Comparison of ENCODE assay signal across 8 mouse cellular contexts in the genomic region with DNA sequence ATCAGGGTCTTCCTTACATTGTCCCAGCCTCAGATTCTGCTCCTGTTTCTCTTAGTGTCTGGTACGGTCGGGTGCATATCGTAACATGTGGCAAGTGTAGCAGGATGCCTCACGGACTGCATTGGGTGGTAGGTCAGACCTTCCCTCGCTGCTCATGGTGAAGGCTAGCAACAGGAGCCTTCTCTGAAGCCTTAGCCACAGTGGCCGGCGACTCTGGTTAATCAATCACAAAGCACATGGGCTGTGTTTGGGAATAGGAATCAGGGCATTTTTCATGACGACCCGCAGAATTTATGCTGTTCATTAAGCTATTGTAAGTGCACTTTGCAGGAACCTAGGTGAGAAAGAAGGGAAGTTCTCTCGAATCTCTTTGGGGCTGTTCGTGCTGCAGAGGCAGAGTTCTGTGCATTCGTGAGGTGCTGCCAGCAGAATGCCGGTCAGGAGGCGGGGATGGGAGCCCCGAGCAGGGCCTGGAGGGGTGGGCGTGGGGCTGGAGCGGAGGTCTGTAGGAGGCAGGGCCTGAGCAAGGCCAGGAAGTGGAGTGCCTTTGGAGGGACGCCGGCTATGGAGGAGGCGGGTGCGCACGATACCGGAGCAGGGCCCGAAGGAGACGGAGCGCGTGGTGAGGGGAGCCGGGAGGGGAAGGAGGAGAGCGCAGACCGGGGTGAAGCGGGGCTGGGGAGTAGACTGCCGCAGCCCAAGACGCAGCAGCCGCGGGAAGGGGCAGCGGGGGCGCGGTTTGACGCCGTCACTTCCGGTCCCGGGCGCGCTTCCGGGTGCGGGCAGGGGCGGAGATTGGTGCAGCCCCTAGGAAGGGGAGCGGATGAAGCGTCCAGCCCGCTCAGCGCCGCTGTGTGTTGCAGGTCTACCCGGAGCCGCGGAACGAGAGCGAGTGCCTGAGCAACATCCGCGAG. TPM values are rescaled to one million over a fixed set of nuclear protein-coding genes. Genes with fewer than 3 reads are reported as not detected.
DNase-seq lines count a peak whose midpoint lies in the region; ATAC-seq and TF ChIP-seq lines count a peak whose summit lies in the region.

No protein-coding gene starts in this region.

- no peaks in the 10 kb centered on the region for H3K9me3 ChIP-seq in hindbrain, embryonic 11.5 days (ENCODE audit: control insufficient read depth, low read length)
- no peaks in the 10 kb centered on the region for H3K9me3 ChIP-seq in lung, postnatal 0 days (ENCODE audit: low read length)

- peak overlapping the region; percentile 93 for H3K4me2 ChIP-seq in hindbrain, embryonic 11.5 days (replicated peaks; ENCODE audit: low read depth, low read length)
- peak overlapping the region; percentile 94 for H3K4me2 ChIP-seq in lung, postnatal 0 days (replicated peaks; ENCODE audit: low read depth, low read length)

- WGBS in hindbrain, embryonic 11.5 days: 2% methylated on average over 52 of the region's 59 CpGs
- 2% methylated on average over 47 of the region's 59 CpGs for WGBS in lung, postnatal 0 days

- peak overlapping the region; percentile 84 for H3K4me3 ChIP-seq in hindbrain, embryonic 11.5 days (ENCODE audit: low read depth, low read length)
- peak overlapping the region; percentile 86 for H3K4me3 ChIP-seq in lung, postnatal 0 days (ENCODE audit: low read depth, low read length)

- TF ChIP-seq CTCF in lung, postnatal 0 days (IDR thresholded peaks at IDR 0.05): no peak

- no peaks in the 10 kb centered on the region for H3K36me3 ChIP-seq in hindbrain, embryonic 11.5 days (ENCODE audit: control insufficient read depth, insufficient read depth, low read length)
- no peaks in the 10 kb centered on the region for H3K36me3 ChIP-seq in lung, postnatal 0 days (ENCODE audit: insufficient read depth, low read length)

- DNase-seq in NIH3T3 (ENCODE audit: low read depth): peak; percentile 94
- peak; percentile 89 for DNase-seq in cerebellum, adult 9-11 months
- peak; percentile 61 to 89 for DNase-seq in frontal cortex, adult 2 months (ENCODE audit: extremely low spot score in 1 of 2, low spot score in 1 of 2)
- peak; percentile 93 for DNase-seq in hindbrain, embryonic 11.5 days (ENCODE audit: low spot score)
- DNase-seq in layer of hippocampus, postnatal 10 days (ENCODE audit: low spot score in 2 of 2): peak; percentile 89 to 92
- DNase-seq in lung, postnatal 0 days (ENCODE audit: low spot score): peak; percentile 91
- DNase-seq in ovary, postnatal 10 days (ENCODE audit: low spot score): peak; percentile 88
- DNase-seq in thymus, postnatal 10 days (ENCODE audit: low spot score in 2 of 2): peak; percentile 90 to 96

- TF ChIP-seq EP300 in lung, postnatal 0 days (IDR thresholded peaks at IDR 0.05): no peak

- peak; percentile 97 for ATAC-seq in hindbrain, embryonic 11.5 days (ENCODE audit: low FRiP score)
- peak; percentile 94 for ATAC-seq in lung, postnatal 0 days

- peak overlapping the region; percentile 89 for H3K9ac ChIP-seq in hindbrain, embryonic 11.5 days (ENCODE audit: low read depth, low read length)
- H3K9ac ChIP-seq in lung, postnatal 0 days (replicated peaks; ENCODE audit: low read depth): peak overlapping the region; percentile 94

- H3K27ac ChIP-seq in hindbrain, embryonic 11.5 days (ENCODE audit: low read depth, low read length): peak overlapping the region; percentile 68
- H3K27ac ChIP-seq in lung, postnatal 0 days (ENCODE audit: low read length): peak overlapping the region; percentile 87

- no peaks in the 10 kb centered on the region for H3K27me3 ChIP-seq in hindbrain, embryonic 11.5 days (ENCODE audit: control insufficient read depth, insufficient read depth, low read length)
- H3K27me3 ChIP-seq in lung, postnatal 0 days (replicated peaks; ENCODE audit: insufficient read depth, low read length): no peaks in the 10 kb centered on the region

- H3K4me1 ChIP-seq in hindbrain, embryonic 11.5 days (replicated peaks; ENCODE audit: control insufficient read depth, insufficient read depth, low read length): peaks cover 2% of the 10 kb centered on the region
- no peaks in the 10 kb centered on the region for H3K4me1 ChIP-seq in lung, postnatal 0 days (ENCODE audit: insufficient read depth, low read depth, low read length)

RNA-seq across cellular contexts. Expression of a gene that starts 30.3 kb away (rescaled TPM):
- polyA plus RNA-seq in frontal cortex, adult 2 months (2012; rRNA removed): 85.1 and 92.8 TPM in 2 replicates
- 54.3 and 57.0 TPM in 2 replicates for polyA plus RNA-seq in hindbrain, embryonic 11.5 days (2014; fragmentation: Nextera tagmentation; extraction: Ambion mirVana)
- 100 to 1,000 TPM; 164 to 169 TPM for total RNA-seq in layer of hippocampus, postnatal 10 days (2021)
- polyA plus RNA-seq in lung, postnatal 0 days (2015; fragmentation: Nextera tagmentation; extraction: Ambion mirVana): 31.6 and 33.2 TPM in 2 replicates

RNA-seq across cellular contexts. Expression of a gene that starts 57.0 kb away (rescaled TPM):
- polyA plus RNA-seq in frontal cortex, adult 2 months (2012; rRNA removed): not detected in 2 replicates
- polyA plus RNA-seq in hindbrain, embryonic 11.5 days (2014; fragmentation: Nextera tagmentation; extraction: Ambion mirVana): not detected in 2 replicates
- not detected for total RNA-seq in layer of hippocampus, postnatal 10 days (2021)
- polyA plus RNA-seq in lung, postnatal 0 days (2015; fragmentation: Nextera tagmentation; extraction: Ambion mirVana): not detected in 2 replicates

Comparison
In these comparisons a context has a peak if more than half of its experiments do, and no peak if none do; other contexts are left out.
1. Peak in every context shown above with its lines: DNase-seq, ATAC-seq, H3K4me3 ChIP-seq and H3K27ac ChIP-seq.